Mouse (Mus musculus) adrenal gland, adult 2 months (tissue): ENCODE data around the gene Bmp8b. TPM values are rescaled to one million over a fixed set of nuclear protein-coding genes. Genes with fewer than 3 reads are reported as not detected.
"Not testable (repeated sequence)": the region's sequence is repeated elsewhere in the genome, so short reads cannot be mapped to it uniquely, and the experiment has no call there.

ENCODE experiments used
- DNase-seq: peaks from one replicate; pipeline ENCODE4 v3.0.0; 2021
- long read RNA-seq: library from polyadenylated mRNA; stranded (forward); transcript quantifications from one replicate; pipeline ENCODE4 v2.0.0, GENCODE M21; 2021
- polyA plus RNA-seq: library from polyadenylated mRNA; depleted of rRNA; stranded (reverse); fragments of >200 nt; gene quantifications from 2 replicates; pipeline ENCODE4 v1.2.3, GENCODE M21; 2012; rRNA removed
- total RNA-seq, 2 experiments: library from RNA; stranded (reverse); gene quantifications; 2 replicates each; pipeline ENCODE4 v1.2.3; 2021

The Bmp8b gene
- not detected for total RNA-seq
- polyA plus RNA-seq, result 0.03 and 0.17 TPM in 2 replicates
- long read RNA-seq, result 0 reads

GRCm38 (mm10) chr4:123104651-123105450 lies at the start of gene Bmp8b:
TSS of gene Bmp8b (plus strand) at chr4:123105165.
- DNase-seq, result no peak

GRCm38 (mm10) chr4:123056560-123057109 lies 48.3 kb upstream of the Bmp8b start:
- no peak for DNase-seq

GRCm38 (mm10) chr4:123057957-123058356 lies 47.0 kb upstream of the Bmp8b start:
- DNase-seq, result no peak

- DNase-seq, result no peak
These were observed 43.2 kb upstream of the Bmp8b start for GRCm38 (mm10) chr4:123061744-123062143.

GRCm38 (mm10) chr4:123068646-123069045 lies 36.3 kb upstream of the Bmp8b start:
- DNase-seq, result no peak

- DNase-seq, result peak; percentile 32
These were observed 33.5 kb upstream of the Bmp8b start for GRCm38 (mm10) chr4:123071266-123071966.

- DNase-seq, result no peak
These were observed 28.0 kb upstream of the Bmp8b start for GRCm38 (mm10) chr4:123076928-123077327.

GRCm38 (mm10) chr4:123078231-123078630 lies 26.7 kb upstream of the Bmp8b start:
- DNase-seq, result no peak

GRCm38 (mm10) chr4:123080791-123081190 lies 24.2 kb upstream of the Bmp8b start:
- DNase-seq, result no peak

- DNase-seq, result peak; percentile 60
These were observed 22.4 kb upstream of the Bmp8b start for GRCm38 (mm10) chr4:123082283-123083163.

- no peak for DNase-seq
These were observed 21.6 kb upstream of the Bmp8b start for GRCm38 (mm10) chr4:123083323-123083902.

- DNase-seq, result no peak
These were observed 19.7 kb upstream of the Bmp8b start for GRCm38 (mm10) chr4:123085290-123085689.

- DNase-seq, result no peak
These were observed 18.6 kb upstream of the Bmp8b start for GRCm38 (mm10) chr4:123086381-123086780.

- DNase-seq, result no peak
These were observed 12.3 kb upstream of the Bmp8b start for GRCm38 (mm10) chr4:123092621-123093020.

- DNase-seq, result no peak
These were observed 11.7 kb upstream of the Bmp8b start for GRCm38 (mm10) chr4:123093064-123093776.

- no peak for DNase-seq
These were observed 11.1 kb upstream of the Bmp8b start for GRCm38 (mm10) chr4:123093869-123094268.

- DNase-seq, result no peak
These were observed 456 bp downstream of the Bmp8b start for GRCm38 (mm10) chr4:123105451-123105790.

GRCm38 (mm10) chr4:123105929-123106328 lies 964 bp downstream of the Bmp8b start:
- DNase-seq, result not testable (repeated sequence)

- no peak for DNase-seq
These were observed 1.9 kb downstream of the Bmp8b start for GRCm38 (mm10) chr4:123106864-123107263.

GRCm38 (mm10) chr4:123108056-123108455 lies 3.1 kb downstream of the Bmp8b start:
- no peak for DNase-seq

GRCm38 (mm10) chr4:123110751-123111150 lies 5.8 kb downstream of the Bmp8b start:
- no peak for DNase-seq
